Mouse (Mus musculus): ENCODE measurements around the gene Esyt2. TPM values are rescaled to one million over a fixed set of nuclear protein-coding genes. Genes with fewer than 3 reads are reported as not detected.

Esyt2 gene
- polyA plus RNA-seq, 1 experiment from 2014 or later = 16.8 TPM

- Histone ChIP-seq H3K4me2 (ENCODE audit: low read length) (no peak overlapping the region), H3K9ac (ENCODE audit: low read length) (no peak overlapping the region), H3K27me3 (ENCODE audit: control insufficient read depth, insufficient read depth, low read length) (peaks cover 9% of the 10 kb centered on the region), H3K36me3 (ENCODE audit: control insufficient read depth, insufficient read depth, low read length) (no peaks in the 10 kb centered on the region), H3K4me1 (ENCODE audit: control insufficient read depth in 2 of 2, insufficient read depth in 2 of 2, low read length in 2 of 2) (peaks cover 0 to 9% of the 10 kb centered on the region in 2 experiments; a peak in 2 of 4 replicates), H3K27ac (replicated peaks in 1 of 2; ENCODE audit: control insufficient read depth in 1 of 2, insufficient read depth in 1 of 2, low read depth in 2 of 2, low read length in 2 of 2) (no peak overlapping the region), H3K4me3 (ENCODE audit: control insufficient read depth in 1 of 2, insufficient read depth in 1 of 2, low read depth in 1 of 2, low read length in 2 of 2) (no peak overlapping the region), H3K9me3 (ENCODE audit: control insufficient read depth, low read length) (no peaks in the 10 kb centered on the region)
- 92% methylated on average over 2 of the region's 2 CpGs for WGBS
- no peak for ATAC-seq (ENCODE audit: insufficient number of reproducible peaks, insufficient read depth, low FRiP score, low read depth)
Observed at GRCm38 (mm10) chr12:116279181-116279580, 1.8 kb upstream of the Esyt2 start.

- ATAC-seq (ENCODE audit: insufficient number of reproducible peaks, insufficient read depth, low FRiP score, low read depth) = no peak
- Histone ChIP-seq H3K4me1 (ENCODE audit: control insufficient read depth in 2 of 2, insufficient read depth in 2 of 2, low read length in 2 of 2) (peaks cover 0 to 9% of the 10 kb centered on the region in 2 experiments; a peak in 2 of 4 replicates), H3K9ac (ENCODE audit: low read length) (peak overlapping the region; percentile 97), H3K27ac (replicated peaks in 1 of 2; ENCODE audit: control insufficient read depth in 1 of 2, insufficient read depth in 1 of 2, low read depth in 2 of 2, low read length in 2 of 2) (peak overlapping the region; percentile 91 to 99), H3K4me2 (ENCODE audit: low read length) (peak overlapping the region; percentile 98), H3K4me3 (ENCODE audit: control insufficient read depth in 1 of 2, insufficient read depth in 1 of 2, low read depth in 1 of 2, low read length in 2 of 2) (peak overlapping the region; percentile 76 to 99), H3K9me3 (ENCODE audit: control insufficient read depth, low read length) (no peaks in the 10 kb centered on the region), H3K36me3 (ENCODE audit: control insufficient read depth, insufficient read depth, low read length) (no peaks in the 10 kb centered on the region), H3K27me3 (ENCODE audit: control insufficient read depth, insufficient read depth, low read length) (0 out of 2 replicates have a peak, but pooled peaks cover 4% of the 10 kb centered on the region)
- WGBS = 2% methylated on average over 7 of the region's 7 CpGs
Observed at GRCm38 (mm10) chr12:116280149-116280652, 795 bp upstream of the Esyt2 start.

- H3K36me3 ChIP-seq (ENCODE audit: control insufficient read depth, insufficient read depth, low read length) = no peaks in the 10 kb centered on the region; the same call in 1 of the 2 replicates
- no peak; the same call in 1 of the 2 replicates for ATAC-seq (ENCODE audit: insufficient number of reproducible peaks, insufficient read depth, low FRiP score, low read depth)
- H3K27me3 ChIP-seq (ENCODE audit: control insufficient read depth, insufficient read depth, low read length) = 0 out of 2 replicates have a peak, but pooled peaks cover 2% of the 10 kb centered on the region
- H3K9me3 ChIP-seq (ENCODE audit: control insufficient read depth, low read length) = no peaks in the 10 kb centered on the region
- peak overlapping the region; percentile 71 to 99 for H3K27ac ChIP-seq (replicated peaks in 1 of 2; ENCODE audit: control insufficient read depth in 1 of 2, insufficient read depth in 1 of 2, low read depth in 2 of 2, low read length in 2 of 2)
- peaks cover 0 to 9% of the 10 kb centered on the region in 2 experiments; a peak in 2 of 4 replicates for H3K4me1 ChIP-seq (ENCODE audit: control insufficient read depth in 2 of 2, insufficient read depth in 2 of 2, low read length in 2 of 2)
- H3K4me3 ChIP-seq (ENCODE audit: control insufficient read depth in 1 of 2, insufficient read depth in 1 of 2, low read depth in 1 of 2, low read length in 2 of 2) = peak overlapping the region; percentile 76 to 99
- H3K4me2 ChIP-seq (ENCODE audit: low read length) = peak overlapping the region; percentile 98
- H3K9ac ChIP-seq (ENCODE audit: low read length) = peak overlapping the region; percentile 97
- under 1% methylated on average over 49 of the region's 55 CpGs for WGBS
Observed at GRCm38 (mm10) chr12:116281427-116282281, 658 bp downstream of the Esyt2 start.

GRCm38 (mm10) chr12:116282856-116283255 is 1.9 kb downstream of the Esyt2 start:
- H3K27me3 ChIP-seq (ENCODE audit: control insufficient read depth, insufficient read depth, low read length) = no peaks in the 10 kb centered on the region
- no peaks in the 10 kb centered on the region; the same call in 1 of the 2 replicates for H3K36me3 ChIP-seq (ENCODE audit: control insufficient read depth, insufficient read depth, low read length)
- H3K4me3 ChIP-seq (ENCODE audit: control insufficient read depth in 1 of 2, insufficient read depth in 1 of 2, low read depth in 1 of 2, low read length in 2 of 2) = no peak overlapping the region
- 90% methylated on average over 2 of the region's 2 CpGs for WGBS
- no peak overlapping the region for H3K27ac ChIP-seq (replicated peaks in 1 of 2; ENCODE audit: control insufficient read depth in 1 of 2, insufficient read depth in 1 of 2, low read depth in 2 of 2, low read length in 2 of 2)
- H3K4me2 ChIP-seq (ENCODE audit: low read length) = no peak overlapping the region
- peaks cover 0 to 9% of the 10 kb centered on the region in 2 experiments; a peak in 2 of 4 replicates for H3K4me1 ChIP-seq (ENCODE audit: control insufficient read depth in 2 of 2, insufficient read depth in 2 of 2, low read length in 2 of 2)
- ATAC-seq (ENCODE audit: insufficient number of reproducible peaks, insufficient read depth, low FRiP score, low read depth) = no peak
- H3K9me3 ChIP-seq (ENCODE audit: control insufficient read depth, low read length) = no peaks in the 10 kb centered on the region
- no peak overlapping the region for H3K9ac ChIP-seq (ENCODE audit: low read length)

- no peak overlapping the region for H3K9ac ChIP-seq (ENCODE audit: low read length)
- H3K4me3 ChIP-seq (ENCODE audit: control insufficient read depth in 1 of 2, insufficient read depth in 1 of 2, low read depth in 1 of 2, low read length in 2 of 2) = no peak overlapping the region
- no peaks in the 10 kb centered on the region for H3K9me3 ChIP-seq (ENCODE audit: control insufficient read depth, low read length)
- no peak overlapping the region for H3K27ac ChIP-seq (replicated peaks in 1 of 2; ENCODE audit: control insufficient read depth in 1 of 2, insufficient read depth in 1 of 2, low read depth in 2 of 2, low read length in 2 of 2)
- H3K4me1 ChIP-seq (ENCODE audit: control insufficient read depth in 2 of 2, insufficient read depth in 2 of 2, low read length in 2 of 2) = peaks cover 0 to 9% of the 10 kb centered on the region in 2 experiments; a peak in 2 of 4 replicates
- no peaks in the 10 kb centered on the region; the same call in 1 of the 2 replicates for H3K36me3 ChIP-seq (ENCODE audit: control insufficient read depth, insufficient read depth, low read length)
- WGBS = 63% methylated on average over 2 of the region's 2 CpGs
- no peak for ATAC-seq (ENCODE audit: insufficient number of reproducible peaks, insufficient read depth, low FRiP score, low read depth)
- no peaks in the 10 kb centered on the region for H3K27me3 ChIP-seq (ENCODE audit: control insufficient read depth, insufficient read depth, low read length)
- H3K4me2 ChIP-seq (ENCODE audit: low read length) = no peak overlapping the region
Observed at GRCm38 (mm10) chr12:116283511-116283910, 2.5 kb downstream of the Esyt2 start.

- no peaks in the 10 kb centered on the region for H3K9me3 ChIP-seq (ENCODE audit: control insufficient read depth, low read length)
- H3K27me3 ChIP-seq (ENCODE audit: control insufficient read depth, insufficient read depth, low read length) = no peaks in the 10 kb centered on the region
- no peak overlapping the region for H3K4me3 ChIP-seq (ENCODE audit: control insufficient read depth in 1 of 2, insufficient read depth in 1 of 2, low read depth in 1 of 2, low read length in 2 of 2)
- no peak overlapping the region for H3K27ac ChIP-seq (replicated peaks in 1 of 2; ENCODE audit: control insufficient read depth in 1 of 2, insufficient read depth in 1 of 2, low read depth in 2 of 2, low read length in 2 of 2)
- no peak overlapping the region for H3K9ac ChIP-seq (ENCODE audit: low read length)
- no peaks in the 10 kb centered on the region for H3K4me1 ChIP-seq (ENCODE audit: control insufficient read depth in 2 of 2, insufficient read depth in 2 of 2, low read length in 2 of 2)
- no peak overlapping the region for H3K4me2 ChIP-seq (ENCODE audit: low read length)
- ATAC-seq (ENCODE audit: insufficient number of reproducible peaks, insufficient read depth, low FRiP score, low read depth) = no peak
- 66% methylated on average over 2 of the region's 2 CpGs for WGBS
- H3K36me3 ChIP-seq (ENCODE audit: control insufficient read depth, insufficient read depth, low read length) = no peaks in the 10 kb centered on the region
Observed at GRCm38 (mm10) chr12:116293185-116293584, 12.2 kb downstream of the Esyt2 start.

GRCm38 (mm10) chr12:116293599-116294292 is 12.8 kb downstream of the Esyt2 start:
- no peak overlapping the region for H3K4me3 ChIP-seq (ENCODE audit: control insufficient read depth in 1 of 2, insufficient read depth in 1 of 2, low read depth in 1 of 2, low read length in 2 of 2)
- H3K4me2 ChIP-seq (ENCODE audit: low read length) = no peak overlapping the region
- WGBS = 66% methylated on average over 4 of the region's 4 CpGs
- H3K4me1 ChIP-seq (ENCODE audit: control insufficient read depth in 2 of 2, insufficient read depth in 2 of 2, low read length in 2 of 2) = no peaks in the 10 kb centered on the region
- no peaks in the 10 kb centered on the region for H3K27me3 ChIP-seq (ENCODE audit: control insufficient read depth, insufficient read depth, low read length)
- H3K9me3 ChIP-seq (ENCODE audit: control insufficient read depth, low read length) = no peaks in the 10 kb centered on the region
- ATAC-seq (ENCODE audit: insufficient number of reproducible peaks, insufficient read depth, low FRiP score, low read depth) = no peak
- no peak overlapping the region for H3K27ac ChIP-seq (replicated peaks in 1 of 2; ENCODE audit: control insufficient read depth in 1 of 2, insufficient read depth in 1 of 2, low read depth in 2 of 2, low read length in 2 of 2)
- H3K9ac ChIP-seq (ENCODE audit: low read length) = no peak overlapping the region
- no peaks in the 10 kb centered on the region for H3K36me3 ChIP-seq (ENCODE audit: control insufficient read depth, insufficient read depth, low read length)
